Mouse (Mus musculus): ENCODE data around the gene 4930507D05Rik.
"Not testable (repeated sequence)": the region's sequence is repeated elsewhere in the genome, so short reads cannot be mapped to it uniquely, and the experiment has no call there.

4930507D05Rik gene

DNA sequence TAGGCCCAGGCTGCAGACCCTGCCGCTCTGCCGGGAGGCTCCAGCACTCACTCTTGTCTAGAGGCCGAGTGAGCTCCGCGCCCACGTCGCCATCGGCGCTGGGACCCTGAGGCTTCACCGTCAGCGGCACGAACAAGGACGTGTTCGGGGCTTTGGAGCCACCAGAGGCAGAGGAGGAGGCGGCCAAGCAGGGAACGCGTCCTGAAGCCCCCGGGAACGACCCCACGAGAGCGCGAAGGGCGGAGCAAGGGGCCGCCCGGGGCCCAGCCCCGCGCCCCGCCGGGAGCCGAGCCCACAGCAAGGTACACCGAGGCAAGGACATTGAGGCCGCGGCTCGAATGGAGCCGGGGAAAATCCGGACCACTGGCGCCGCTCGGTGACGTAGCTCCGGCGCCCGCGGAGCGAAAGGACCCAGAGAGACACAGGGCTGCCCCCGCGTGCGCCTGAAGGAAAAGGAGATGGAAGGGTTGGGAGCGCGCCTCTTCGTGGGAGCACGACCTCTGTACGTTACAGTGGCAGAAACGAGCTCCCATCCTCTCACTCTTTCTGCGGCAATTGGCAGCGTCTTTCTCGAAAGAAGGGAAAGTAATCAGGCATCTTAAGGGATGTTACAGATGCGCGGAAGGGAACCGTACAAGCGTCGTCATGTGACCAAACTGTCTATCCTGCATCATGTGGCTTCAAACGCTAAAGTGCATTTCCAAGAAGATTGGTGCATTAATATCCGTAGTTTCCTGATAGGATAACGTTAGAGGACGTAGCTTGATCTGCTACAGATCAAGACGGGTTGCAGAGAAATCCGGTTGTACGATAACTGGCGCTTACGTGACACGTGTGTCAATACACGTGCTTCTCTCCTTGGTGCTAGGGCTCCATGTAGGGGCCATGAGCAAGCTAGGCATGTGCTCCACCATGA is at the start of gene 4930507D05Rik, which contains the start of gene Supv3l1:
Gene 4930507D05Rik (plus strand): TSS at position 126 of the 916 bp plus-strand sequence.
Gene Supv3l1 (minus strand): TSS at position 375 of the 916 bp plus-strand sequence.
- peak; percentile 88 for DNase-seq

GRCm38 (mm10) chr10:62401641-62402111 is 47.6 kb upstream of the 4930507D05Rik start:
- DNase-seq, result peak; percentile 38

GRCm38 (mm10) chr10:62404901-62405300 is 44.4 kb upstream of the 4930507D05Rik start:
- DNase-seq, result no peak

DNA sequence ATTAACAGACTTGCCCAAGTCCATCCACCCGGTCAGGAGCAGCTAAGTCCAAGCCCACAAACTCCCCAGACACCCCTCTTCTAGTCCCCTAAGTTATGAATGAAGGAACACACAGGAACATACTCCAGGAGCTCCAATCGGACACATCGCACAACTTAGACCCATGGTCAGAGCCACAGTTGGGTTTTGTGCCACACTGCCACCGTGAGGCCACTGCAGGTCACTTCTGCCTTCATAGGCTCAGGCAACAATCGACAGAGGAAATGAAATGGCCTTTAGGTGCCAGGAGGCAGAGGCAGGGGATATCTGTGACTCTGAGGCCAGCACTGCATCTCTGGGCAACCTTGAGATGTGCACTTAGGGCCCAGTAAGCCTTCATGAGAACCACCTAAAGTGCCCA is 38.3 kb upstream of the 4930507D05Rik start:
- DNase-seq, result peak; percentile 74

- peak; percentile 41 for DNase-seq
These were observed 37.6 kb upstream of the 4930507D05Rik start for GRCm38 (mm10) chr10:62411431-62412410.

DNA sequence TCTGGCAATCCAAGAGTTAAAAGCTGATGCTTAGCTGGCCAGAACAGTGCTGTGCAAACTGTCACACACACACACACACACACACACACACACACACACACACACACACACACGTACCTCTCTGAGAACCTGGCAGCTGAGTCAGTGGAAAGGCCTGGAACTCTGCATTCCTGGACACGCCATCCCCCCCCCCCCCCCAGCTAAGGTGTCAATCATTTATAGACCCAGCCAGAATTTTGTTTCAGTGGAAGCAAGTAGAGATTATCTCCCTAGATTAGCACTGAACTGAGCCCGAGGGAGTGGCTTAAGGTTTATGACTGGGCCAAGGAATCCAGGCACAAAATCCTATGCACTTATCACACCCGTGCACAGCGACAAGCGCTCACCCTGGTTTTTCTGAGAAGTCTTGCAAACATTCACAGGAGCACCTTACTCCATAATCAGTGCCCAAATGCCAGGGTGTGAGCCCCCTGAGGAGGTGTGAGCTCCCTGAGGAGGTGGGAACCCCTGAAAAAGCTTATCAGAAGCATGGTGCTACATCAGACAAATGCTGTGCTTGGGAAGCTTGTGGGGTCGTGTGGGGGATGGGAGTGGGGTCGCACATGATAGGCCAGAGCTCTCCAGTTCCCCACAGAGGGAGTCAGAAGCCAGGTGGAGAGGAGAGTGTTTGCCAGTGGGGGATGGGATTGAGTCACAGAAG is 36.2 kb upstream of the 4930507D05Rik start:
- no peak for DNase-seq

DNA sequence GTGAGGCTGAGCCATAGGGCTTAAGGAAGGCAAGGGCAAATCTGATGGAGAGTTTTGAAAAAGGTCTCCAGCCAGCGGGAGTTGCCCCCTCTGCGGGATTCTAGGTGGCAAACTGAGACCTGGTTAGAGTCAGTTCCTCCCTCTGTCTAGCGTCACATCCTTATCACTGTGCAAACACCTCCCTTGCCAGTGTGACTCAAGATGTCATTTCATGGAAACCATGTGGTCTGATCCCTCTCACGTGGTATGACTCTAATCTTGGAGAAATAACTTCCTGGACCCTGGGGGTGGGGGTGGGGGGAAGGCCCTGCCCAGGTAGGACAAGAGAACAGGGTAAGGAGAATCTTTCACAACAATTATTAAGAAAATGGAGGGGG is 35.7 kb upstream of the 4930507D05Rik start:
- DNase-seq, result no peak

- no peak for DNase-seq
These were observed 30.4 kb upstream of the 4930507D05Rik start for GRCm38 (mm10) chr10:62418831-62419356.

DNA sequence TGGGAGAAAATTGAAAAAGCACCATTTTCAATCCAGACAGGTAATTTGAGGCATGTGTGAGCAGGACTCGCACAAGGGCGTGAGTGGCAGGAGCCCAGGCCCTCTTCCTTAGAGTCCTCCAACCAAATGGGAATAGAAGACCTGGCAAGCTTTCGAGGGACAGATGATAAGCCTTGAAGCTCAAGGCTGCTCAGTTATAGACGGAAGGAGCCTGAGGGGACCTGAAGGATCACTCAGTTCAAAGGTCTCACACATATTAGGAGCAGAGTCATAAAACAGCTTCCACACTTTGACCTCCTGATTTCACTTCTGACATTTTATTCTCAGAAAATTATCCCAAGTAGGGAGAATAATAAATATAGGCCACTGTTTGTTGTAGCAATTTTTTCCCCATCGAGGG is 29.9 kb upstream of the 4930507D05Rik start:
- no peak for DNase-seq

GRCm38 (mm10) chr10:62420399-62420798 is 28.9 kb upstream of the 4930507D05Rik start:
- DNase-seq, result no peak

GRCm38 (mm10) chr10:62421127-62421526 is 28.2 kb upstream of the 4930507D05Rik start:
- DNase-seq, result no peak

GRCm38 (mm10) chr10:62422255-62422654 is 27.0 kb upstream of the 4930507D05Rik start, which contains the start of gene Hkdc1:
Hkdc1 (minus strand) TSS chr10:62422491.
- no peak for DNase-seq

DNA sequence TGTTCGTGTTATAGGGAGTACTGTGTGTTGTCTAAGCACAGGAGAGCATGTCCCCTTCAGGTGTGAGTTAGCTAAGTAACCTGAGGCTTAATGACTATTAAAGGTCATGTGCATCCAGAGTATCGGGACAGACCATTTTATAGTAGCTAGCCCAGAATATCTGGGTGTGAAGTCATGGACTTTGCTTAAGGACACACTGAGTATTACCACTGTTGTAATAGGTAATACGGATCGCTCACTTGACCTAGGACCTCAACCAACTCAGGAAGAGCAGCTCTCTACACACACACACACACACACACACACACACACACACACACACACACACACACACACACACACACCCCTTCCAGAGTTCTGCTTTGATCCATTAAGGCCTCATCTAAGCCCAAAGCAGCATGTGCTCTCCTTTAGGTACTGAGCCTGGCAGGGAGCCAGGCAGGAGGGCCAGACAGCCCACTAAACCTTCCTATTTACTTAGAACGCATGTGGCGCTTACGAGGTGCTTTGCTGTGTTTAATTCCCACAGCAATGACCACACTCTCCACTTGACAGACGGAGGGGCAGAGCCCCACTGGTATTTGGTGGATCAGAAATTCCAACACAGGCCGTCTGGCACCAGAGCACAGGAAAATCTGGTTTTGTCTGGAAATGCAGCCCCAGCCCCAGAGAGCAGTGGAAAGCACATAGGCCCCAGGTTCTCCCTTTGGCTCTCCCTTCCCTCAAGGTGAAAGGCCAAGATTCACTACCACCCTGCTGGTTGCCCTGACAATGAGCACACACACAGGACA is 24.0 kb upstream of the 4930507D05Rik start:
- no peak for DNase-seq

- no peak for DNase-seq
These were observed 18.9 kb upstream of the 4930507D05Rik start for GRCm38 (mm10) chr10:62430427-62430826.

GRCm38 (mm10) chr10:62450280-62450640 is 971 bp downstream of the 4930507D05Rik start:
- no peak for DNase-seq

DNA sequence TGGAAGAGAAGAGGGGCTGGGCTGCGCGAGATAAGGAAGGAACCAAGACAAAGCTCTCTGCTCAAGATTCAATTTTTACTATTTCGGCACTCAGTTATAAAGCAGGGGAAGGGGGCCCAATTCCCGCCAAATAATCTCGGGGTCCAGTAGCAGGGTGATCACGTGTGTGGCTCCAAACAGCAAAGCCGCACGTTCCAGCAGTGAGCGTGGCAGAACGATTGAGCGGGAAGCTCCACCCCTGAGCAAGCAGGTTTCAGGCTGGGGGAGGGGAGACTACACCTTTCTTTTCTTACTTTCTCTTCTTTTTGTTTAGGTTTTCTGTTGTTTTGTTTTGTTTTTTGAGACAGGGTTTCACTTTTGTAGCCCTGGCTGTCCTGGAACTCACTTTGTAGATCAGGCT is 2.7 kb downstream of the 4930507D05Rik start:
- DNase-seq, result not testable (repeated sequence)

DNA sequence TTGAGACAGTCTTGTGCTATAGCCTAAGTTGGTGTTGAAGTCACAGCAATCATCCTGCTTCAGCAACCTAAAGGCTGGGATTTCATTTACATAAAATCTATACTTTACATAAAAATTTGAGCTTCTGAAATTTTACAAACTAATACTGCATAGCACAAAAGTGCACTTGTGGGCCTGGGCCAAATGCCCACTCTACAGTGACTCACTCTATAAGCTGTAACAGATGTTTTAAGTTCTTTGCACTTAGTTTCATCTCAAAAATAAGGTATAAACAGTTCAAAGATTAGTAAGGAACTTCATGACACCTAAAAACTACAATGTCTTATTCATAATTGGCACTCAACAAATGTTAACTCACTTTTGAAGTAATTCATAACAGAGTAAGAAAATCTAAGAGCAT is 12.0 kb downstream of the 4930507D05Rik start:
- DNase-seq, result no peak

DNA sequence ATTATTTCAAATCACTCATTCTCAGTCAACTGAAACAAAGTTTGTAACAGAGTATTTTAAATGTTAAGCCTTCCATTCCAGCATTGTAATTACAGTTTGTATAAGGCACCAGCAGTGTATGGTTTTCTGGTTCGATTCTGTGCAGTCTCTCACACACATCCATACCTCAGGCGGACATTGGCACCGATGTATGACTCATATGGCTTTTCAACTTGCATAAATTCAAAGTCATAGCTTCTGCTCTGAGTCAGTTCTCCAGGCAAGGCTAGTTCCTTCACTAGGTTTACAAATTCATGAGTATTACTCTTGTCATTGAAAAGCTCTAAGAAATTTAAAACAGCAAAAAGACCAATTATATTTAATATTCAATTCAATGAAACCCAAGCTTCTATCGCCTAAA is 20.4 kb downstream of the 4930507D05Rik start:
- DNase-seq, result no peak

DNA sequence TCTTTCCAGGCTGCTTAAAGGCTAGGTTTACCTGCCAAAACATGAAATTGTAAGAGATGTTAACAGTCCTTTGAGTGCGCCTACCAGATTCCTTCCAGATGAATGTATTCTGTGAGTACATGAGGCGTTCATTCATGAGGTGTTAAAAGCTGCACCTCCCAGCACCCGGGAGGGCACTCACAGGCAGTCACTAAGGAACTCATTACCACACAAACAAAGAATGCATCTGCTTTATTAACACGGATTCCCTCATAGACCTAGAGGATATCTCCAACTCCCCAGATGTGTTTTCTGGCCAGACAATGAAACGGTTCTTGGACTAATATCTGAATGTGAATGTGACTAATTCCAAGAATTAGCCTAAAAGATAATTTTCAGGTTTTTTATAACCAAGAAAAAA is 21.8 kb downstream of the 4930507D05Rik start:
- DNase-seq, result no peak

DNA sequence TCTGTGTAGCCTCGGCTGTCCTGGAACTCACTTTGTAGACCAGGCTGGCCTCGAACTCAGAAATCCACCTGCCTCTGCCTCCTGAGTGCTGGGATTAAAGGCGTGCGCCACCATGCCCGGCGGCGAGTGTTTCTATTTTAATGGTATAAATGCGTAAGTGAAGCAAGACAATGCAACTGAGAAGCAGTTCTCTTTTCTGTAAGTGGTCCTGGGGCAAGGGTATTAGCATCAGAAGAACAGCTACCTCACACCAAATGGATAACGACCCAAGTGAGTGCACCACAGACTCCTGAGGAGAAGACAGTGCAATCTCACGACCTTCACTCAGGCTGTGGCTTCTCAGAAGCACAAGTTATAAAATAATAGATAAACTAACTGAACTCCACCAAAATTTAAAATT is 25.7 kb downstream of the 4930507D05Rik start:
- no peak for DNase-seq

GRCm38 (mm10) chr10:62476980-62477379 is 27.7 kb downstream of the 4930507D05Rik start:
- DNase-seq, result no peak
